Mouse (Mus musculus) embryonic facial prominence, embryonic 14.5 days (tissue): ENCODE measurements at regions not wholly inside any gene's neighbourhood (a gene's known extent, or its start where the extent isn't known, plus 50 kb on each side); places are given as distances from the start of the nearest gene placed in this dataset.
"Not testable (repeated sequence)": the region's sequence is repeated elsewhere in the genome, so short reads cannot be mapped to it uniquely, and the experiment has no call there.

Source experiments
- ATAC-seq: fragments of 200-750 bp; cut with Nextera tagmentation; 2 replicates; pipeline ENCODE4 v1.8.0; 2017; ENCODE audit warnings: low read depth, moderate number of reproducible peaks, moderate TSS enrichment
- DNase-seq: peaks from one replicate; pipeline ENCODE4 v3.0.0-alpha.2; 2015; ENCODE audit warnings: low spot score
- H3K27ac ChIP-seq: fragments of 300-500 bp; sonication (generic); replicated peaks from 2 replicates; pipeline ENCODE4 v1.5.1; 2014; ENCODE audit warnings: low read depth, mild to moderate bottlenecking, low read length, moderate library complexity
- H3K27me3 ChIP-seq: fragments of 300-500 bp; sonication (generic); replicated peaks from 2 replicates; pipeline ENCODE4 v1.6.1; 2014; ENCODE audit warnings: low read length; ENCODE audit not compliant: control insufficient read depth, insufficient read depth
- H3K36me3 ChIP-seq: fragments of 300-500 bp; sonication (generic); 2 replicates; pipeline ENCODE4 v1.6.1; 2014; ENCODE audit warnings: low read length, mixed read lengths; ENCODE audit not compliant: control insufficient read depth, insufficient read depth
- H3K4me1 ChIP-seq: fragments of 300-500 bp; sonication (generic); 2 replicates; pipeline ENCODE4 v1.6.1; 2014; ENCODE audit warnings: antibody characterized with exemption, low read length; ENCODE audit not compliant: control insufficient read depth, insufficient read depth
- H3K4me2 ChIP-seq: fragments of 300-500 bp; sonication (generic); 2 replicates; pipeline ENCODE4 v1.6.1; 2014; ENCODE audit warnings: low read depth, mild to moderate bottlenecking, low read length, moderate library complexity, mixed read lengths
- H3K4me3 ChIP-seq: fragments of 300-500 bp; sonication (generic); 2 replicates; pipeline ENCODE4 v1.5.1; 2014; ENCODE audit warnings: low read depth, mild to moderate bottlenecking, low read length
- H3K9ac ChIP-seq: fragments of 300-500 bp; sonication (generic); 2 replicates; pipeline ENCODE4 v1.6.1; 2014; ENCODE audit warnings: low read depth, mild to moderate bottlenecking, low read length, moderate library complexity, mixed read lengths
- H3K9me3 ChIP-seq: fragments of 300-500 bp; sonication (generic); 2 replicates; pipeline ENCODE4 v1.6.1; 2016; ENCODE audit warnings: low read length; ENCODE audit not compliant: control insufficient read depth
- WGBS: fragments of 180-500 bp; shearing (Covaris S2); extraction: QIAGEN DNeasy Blood & Tissue Kit; methylation state at CpG from one replicate; pipeline ENCODE4 v1.1.7; 2014; 5-methylcytosine and 5-hydroxymethylcytosine counted together

DNA sequence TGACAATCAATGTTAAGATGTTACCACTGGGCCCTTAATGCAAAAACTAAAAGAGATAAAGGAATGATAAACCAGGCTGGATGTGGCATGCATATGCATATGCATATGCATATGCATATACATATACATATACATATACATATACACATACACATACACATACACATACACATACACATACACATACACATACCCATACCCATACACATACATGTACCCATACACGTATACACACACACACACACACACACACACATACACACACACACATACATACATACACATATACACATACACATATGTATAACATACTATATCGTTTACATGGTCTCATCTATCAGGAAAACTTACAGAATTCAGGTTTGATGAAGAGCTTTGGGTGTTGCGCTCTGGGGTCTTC, 78.5 kb upstream of the Frem2 start:
- not testable (repeated sequence) for H3K36me3 ChIP-seq, ATAC-seq, H3K9me3 ChIP-seq, H3K4me2 ChIP-seq, H3K27ac ChIP-seq, H3K9ac ChIP-seq, H3K4me1 ChIP-seq, DNase-seq, H3K4me3 ChIP-seq, H3K27me3 ChIP-seq
- WGBS, result 90% methylated on average over 3 of the region's 3 CpGs

GRCm38 (mm10) chr3:53735147-53735546, 78.0 kb upstream of the Frem2 start:
- Histone ChIP-seq H3K4me3 (no peak overlapping the region), H3K36me3 (no peaks in the 10 kb centered on the region), H3K27ac (no peak overlapping the region), H3K27me3 (no peaks in the 10 kb centered on the region), H3K4me2 (no peak overlapping the region), H3K9ac (no peak overlapping the region), H3K9me3 (no peaks in the 10 kb centered on the region), H3K4me1 (no peaks in the 10 kb centered on the region)
- DNase-seq, result peak; percentile 70
- 0 out of 2 replicates have a peak, but pooled peaks have one; percentile 33 for ATAC-seq
- WGBS, result 31% methylated on average over 5 of the region's 5 CpGs

DNA sequence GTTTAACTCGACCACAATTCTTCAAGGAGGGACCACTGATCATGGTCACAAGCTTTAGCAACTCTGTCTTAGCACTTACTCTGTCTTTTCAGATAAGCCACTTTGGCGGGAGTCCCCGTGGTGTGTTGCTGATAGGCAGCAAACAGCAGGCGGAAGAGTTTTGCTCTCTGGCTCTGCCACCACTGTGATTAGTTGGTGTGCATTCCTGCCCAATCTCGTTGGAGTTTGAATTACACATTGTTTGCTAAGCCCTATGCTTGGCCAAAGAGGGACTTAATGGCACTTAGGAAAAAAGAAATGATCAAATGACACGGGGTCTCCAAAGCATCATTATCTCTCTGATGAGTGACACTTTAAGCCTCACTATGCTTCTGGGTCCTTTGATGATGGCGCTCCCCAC, 73.3 kb upstream of the Frem2 start:
- Histone ChIP-seq H3K9ac (no peak overlapping the region), H3K4me3 (no peak overlapping the region), H3K4me2 (no peak overlapping the region), H3K36me3 (no peaks in the 10 kb centered on the region), H3K9me3 (no peaks in the 10 kb centered on the region), H3K27me3 (no peaks in the 10 kb centered on the region), H3K27ac (no peak overlapping the region), H3K4me1 (no peaks in the 10 kb centered on the region)
- 41% methylated on average over 7 of the region's 7 CpGs for WGBS
- ATAC-seq (peak; percentile 41; the same call in 1 of the 2 replicates), DNase-seq (peak; percentile 31)

DNA sequence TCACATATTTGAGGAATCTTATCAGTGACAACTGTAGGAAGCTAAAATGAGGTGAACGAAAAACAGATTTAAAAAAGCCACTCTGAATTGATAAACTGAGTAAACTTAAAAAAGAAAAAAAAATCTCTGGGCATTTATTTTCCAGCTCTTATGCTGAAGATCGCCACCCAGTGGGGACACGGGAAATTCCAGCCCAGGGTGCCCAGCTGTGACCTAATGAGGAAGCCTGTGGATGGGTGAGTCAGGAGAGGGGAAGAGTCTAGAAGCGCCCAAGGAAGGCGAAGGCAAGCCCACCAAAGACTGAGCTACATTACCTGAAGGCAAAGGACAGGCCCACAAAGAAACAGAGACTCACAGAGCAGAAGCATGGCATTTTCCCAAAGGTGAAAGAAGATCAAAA, 72.7 kb upstream of the Frem2 start:
- DNase-seq (peak; percentile 66), ATAC-seq (peak; percentile 68; the same call in 1 of the 2 replicates)
- WGBS, result 26% methylated on average over 5 of the region's 5 CpGs
- Histone ChIP-seq H3K4me2 (no peak overlapping the region), H3K36me3 (no peaks in the 10 kb centered on the region), H3K27ac (no peak overlapping the region), H3K27me3 (no peaks in the 10 kb centered on the region), H3K4me3 (no peak overlapping the region), H3K9ac (no peak overlapping the region), H3K4me1 (no peaks in the 10 kb centered on the region), H3K9me3 (no peaks in the 10 kb centered on the region)

DNA sequence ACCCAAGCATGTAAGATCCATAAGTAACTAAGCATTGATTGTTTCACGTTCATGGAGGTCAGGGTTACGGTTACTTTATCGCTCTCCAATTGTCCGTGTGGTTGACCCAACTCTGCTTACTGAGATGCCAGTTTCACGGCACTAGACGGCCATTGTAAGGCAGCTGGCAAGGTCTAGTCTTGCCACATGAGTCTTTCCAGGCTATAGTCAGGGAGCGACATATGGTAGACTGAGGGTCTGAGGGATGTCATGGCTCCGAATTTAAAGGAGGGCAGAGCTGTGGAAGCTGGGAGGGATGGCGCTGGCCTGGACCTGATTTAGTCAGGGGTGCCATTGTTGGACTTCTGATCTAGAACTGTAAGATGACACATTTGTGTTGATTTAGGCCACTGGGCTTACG, 72.0 kb upstream of the Frem2 start:
- DNase-seq (no peak), ATAC-seq (no peak)
- Histone ChIP-seq H3K9ac (no peak overlapping the region), H3K4me3 (no peak overlapping the region), H3K36me3 (no peaks in the 10 kb centered on the region), H3K4me1 (no peaks in the 10 kb centered on the region), H3K4me2 (no peak overlapping the region), H3K9me3 (no peaks in the 10 kb centered on the region), H3K27me3 (no peaks in the 10 kb centered on the region), H3K27ac (no peak overlapping the region)
- WGBS, result 90% methylated on average over 10 of the region's 10 CpGs

DNA sequence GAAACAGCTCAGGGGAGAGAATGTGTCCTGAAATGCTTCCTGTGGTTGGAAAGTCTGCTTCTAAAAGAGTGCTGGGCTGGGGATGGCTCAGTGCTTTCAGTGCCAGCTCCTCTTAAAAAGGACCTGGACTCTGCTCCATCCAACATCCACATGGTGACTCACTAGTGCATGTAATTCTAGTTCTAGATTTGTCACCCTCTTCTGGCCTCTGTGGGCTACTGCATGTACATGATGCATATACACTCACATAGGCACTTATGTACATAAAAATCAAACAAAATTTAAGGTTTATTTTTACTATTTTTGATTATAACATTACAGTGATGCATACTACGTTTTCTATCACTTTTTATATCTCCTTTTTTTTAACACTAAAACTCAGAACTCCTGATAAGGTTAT, 70.6 kb upstream of the Frem2 start:
- Histone ChIP-seq H3K4me2 (no peak overlapping the region), H3K27me3 (no peaks in the 10 kb centered on the region), H3K27ac (no peak overlapping the region), H3K4me3 (no peak overlapping the region), H3K4me1 (no peaks in the 10 kb centered on the region), H3K9ac (no peak overlapping the region), H3K9me3 (no peaks in the 10 kb centered on the region), H3K36me3 (no peaks in the 10 kb centered on the region)
- DNase-seq, result no peak
- ATAC-seq, result no peak
- WGBS, result 84% methylated on average over 1 of the region's 1 CpGs

- Histone ChIP-seq H3K27me3 (no peaks in the 10 kb centered on the region), H3K36me3 (no peaks in the 10 kb centered on the region), H3K4me2 (no peak overlapping the region), H3K27ac (no peak overlapping the region), H3K4me3 (no peak overlapping the region), H3K4me1 (peaks cover 15% of the 10 kb centered on the region; the same call in 1 of the 2 replicates), H3K9me3 (no peaks in the 10 kb centered on the region), H3K9ac (no peak overlapping the region)
- ATAC-seq (no peak), DNase-seq (no peak)
- WGBS, result 68% methylated on average over 3 of the region's 3 CpGs
These were observed 49.9 kb upstream of the Frem2 start for GRCm38 (mm10) chr3:53707101-53707500.
